Mouse (Mus musculus) adrenal gland, postnatal 10 days (tissue): Measurements from ENCODE around the gene Plekho1. TPM values are rescaled to one million over a fixed set of nuclear protein-coding genes. Genes with fewer than 3 reads are reported as not detected.
A peak's percentile ranks its signal among the peaks of the same experiment; 100 is the strongest.

Experiments used
- DNase-seq: peaks from one replicate; pipeline ENCODE4 v3.0.0; 2021; ENCODE audit warnings: mixed read lengths
- total RNA-seq, 2 experiments: library from RNA; stranded (reverse); gene quantifications; 2 replicates each; pipeline ENCODE4 v1.2.3; 2021

Gene Plekho1
- total RNA-seq, 2 experiments from 2014 or later: 34.0 to 36.7 TPM

DNA sequence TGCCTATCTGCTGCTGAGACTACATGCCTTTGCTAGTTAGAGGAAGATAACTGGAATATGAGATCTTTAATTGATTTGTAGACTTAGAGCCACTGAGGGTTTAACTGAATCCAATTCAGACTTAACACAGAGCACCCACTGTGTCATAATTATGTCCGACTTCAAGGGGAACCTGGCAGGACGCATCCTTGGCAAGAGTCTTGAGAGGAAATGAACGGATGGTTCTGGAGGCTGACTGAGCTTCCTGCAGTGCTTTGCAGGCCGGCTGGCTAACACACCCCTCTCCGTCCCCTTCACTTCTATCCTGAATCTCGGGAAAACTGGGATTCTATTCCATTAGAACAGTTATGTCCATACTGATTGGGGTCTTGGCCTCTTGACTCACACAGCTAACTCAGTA lies 12.7 kb upstream of the Plekho1 start:
- DNase-seq: no peak

DNA sequence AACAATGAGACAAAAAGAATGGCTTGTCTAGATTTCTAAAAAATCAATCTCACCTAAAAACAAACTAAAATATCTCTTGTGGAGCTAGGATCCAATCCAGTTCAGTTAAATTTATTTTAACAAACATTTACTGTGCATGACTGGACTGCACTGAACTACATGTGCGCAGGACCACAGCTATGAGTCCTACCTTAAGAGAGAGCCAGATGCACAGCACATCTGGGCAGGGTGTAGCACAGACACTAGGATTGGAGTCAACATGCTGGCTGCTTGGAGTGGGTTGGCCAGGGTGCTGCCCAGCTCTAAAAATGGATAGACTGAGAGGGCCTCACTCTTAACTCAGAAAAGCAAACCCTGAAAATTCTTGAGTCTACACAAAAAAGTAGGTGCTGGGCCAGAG lies 5.8 kb upstream of the Plekho1 start:
- no peak for DNase-seq

DNA sequence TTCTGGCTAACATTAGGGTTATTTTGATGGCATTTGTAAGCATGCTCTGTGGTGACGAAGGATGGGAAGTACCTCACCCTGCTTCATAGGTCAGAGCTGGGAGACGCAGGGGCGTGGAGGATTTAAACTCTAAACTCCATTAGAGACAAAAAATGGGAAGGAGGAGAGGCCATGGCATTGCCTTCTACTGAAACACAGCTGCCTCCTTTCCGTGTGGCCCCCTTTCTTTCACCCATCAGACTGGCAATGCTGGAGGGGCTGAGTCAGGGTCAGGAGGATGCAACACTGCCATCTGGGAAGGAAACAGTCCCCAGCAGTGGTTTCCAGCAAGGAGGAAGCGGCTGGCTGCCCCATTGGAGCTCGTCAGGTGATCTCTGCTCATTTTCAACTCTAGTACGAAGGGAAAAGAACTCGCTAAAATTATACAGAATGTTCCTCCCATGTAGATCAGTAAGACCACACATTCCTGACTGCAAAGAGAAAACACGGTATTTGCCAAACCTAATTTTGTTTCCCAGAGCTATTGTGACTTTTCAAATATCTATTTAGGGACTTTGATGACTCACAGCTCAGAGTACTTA lies 5.2 kb upstream of the Plekho1 start:
- DNase-seq: no peak

DNA sequence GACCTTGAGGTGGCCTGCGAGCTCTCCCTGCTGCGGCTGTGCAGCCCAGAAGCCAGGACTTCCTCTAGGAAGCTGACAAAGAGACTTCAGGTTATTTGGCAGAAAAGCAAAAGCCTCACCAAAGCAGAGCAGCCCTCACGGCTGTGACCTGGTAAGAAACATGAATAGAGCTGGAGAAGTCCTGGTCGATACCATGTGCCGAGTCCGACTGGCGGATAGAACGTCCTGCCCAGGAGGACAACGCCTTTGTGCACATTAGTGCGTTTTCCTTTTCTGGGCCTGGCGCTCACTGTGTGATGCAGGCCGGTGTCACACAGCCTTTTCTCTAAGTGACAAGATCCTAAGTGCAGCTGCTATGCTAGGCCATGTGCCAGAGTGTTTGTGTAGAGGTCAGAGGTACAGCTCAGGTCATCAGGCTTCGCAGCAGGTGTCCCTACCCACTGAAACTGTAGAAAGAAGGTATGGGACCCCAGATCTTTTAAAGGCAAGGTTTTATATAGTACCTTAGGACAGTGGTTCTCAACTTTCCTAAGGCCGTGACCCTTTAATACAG lies 4.4 kb upstream of the Plekho1 start:
- DNase-seq: no peak

DNA sequence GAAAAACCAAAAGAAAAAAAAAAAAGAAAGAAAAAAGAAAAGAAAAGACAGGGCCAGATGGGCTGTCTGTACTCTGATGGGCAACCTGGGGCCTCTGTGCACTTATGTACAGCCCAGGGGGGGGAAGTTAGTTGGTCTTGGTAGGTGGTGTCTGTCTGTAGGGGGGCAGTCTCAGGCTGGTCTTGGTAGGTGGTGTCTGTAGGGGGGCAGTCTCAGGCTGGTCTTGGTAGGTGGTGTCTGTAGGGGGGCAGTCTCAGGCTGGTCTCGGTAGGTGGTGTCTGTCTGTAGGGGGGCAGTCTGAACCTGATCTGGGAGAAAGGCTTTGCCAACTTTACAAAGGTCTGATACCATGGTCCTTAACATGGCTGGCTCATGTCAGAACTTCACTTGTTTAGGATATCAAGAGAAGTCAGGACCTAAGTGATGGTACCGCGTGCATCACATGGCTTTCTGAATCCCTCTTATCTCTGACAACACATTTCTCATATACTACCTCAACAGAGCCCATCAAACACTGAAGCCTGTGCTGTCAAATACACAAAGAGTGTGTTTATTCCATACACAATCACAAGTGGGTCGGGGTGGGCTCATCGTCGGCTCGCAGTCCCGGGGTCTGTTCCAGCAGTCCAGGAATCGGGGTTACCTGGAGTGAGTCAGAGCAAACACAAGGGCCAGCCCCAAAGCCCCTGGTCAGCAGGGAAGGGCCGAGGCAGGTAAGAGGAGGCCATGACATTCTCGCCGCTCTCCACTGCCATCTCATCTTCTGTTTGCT lies 3.7 kb upstream of the Plekho1 start:
- DNase-seq: no peak

DNA sequence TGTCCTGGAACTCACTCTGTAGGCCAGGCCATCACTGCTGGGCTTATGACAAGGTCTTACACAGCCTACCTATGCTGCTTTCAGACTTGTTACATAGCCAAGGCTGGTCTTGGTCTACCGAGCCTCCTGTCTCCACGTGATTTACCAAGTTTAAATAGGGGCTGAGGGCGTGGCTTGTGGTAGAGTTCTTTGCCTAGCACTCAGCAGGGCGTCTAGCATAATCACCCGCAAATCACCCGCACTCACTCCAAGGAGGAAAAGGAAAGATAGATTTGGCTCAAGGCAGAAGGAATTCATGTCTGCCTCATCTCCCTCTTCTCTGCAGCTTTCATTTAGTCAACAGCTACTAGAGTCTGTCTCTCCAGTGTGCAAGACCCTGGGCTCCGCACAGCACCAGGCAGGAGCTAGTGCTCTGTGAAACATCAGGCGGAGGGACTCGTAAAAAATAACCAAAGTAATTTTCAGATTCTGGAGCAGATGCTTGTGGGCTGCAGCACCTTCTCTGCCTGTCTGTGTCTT lies 1.5 kb upstream of the Plekho1 start:
- DNase-seq: no peak

DNA sequence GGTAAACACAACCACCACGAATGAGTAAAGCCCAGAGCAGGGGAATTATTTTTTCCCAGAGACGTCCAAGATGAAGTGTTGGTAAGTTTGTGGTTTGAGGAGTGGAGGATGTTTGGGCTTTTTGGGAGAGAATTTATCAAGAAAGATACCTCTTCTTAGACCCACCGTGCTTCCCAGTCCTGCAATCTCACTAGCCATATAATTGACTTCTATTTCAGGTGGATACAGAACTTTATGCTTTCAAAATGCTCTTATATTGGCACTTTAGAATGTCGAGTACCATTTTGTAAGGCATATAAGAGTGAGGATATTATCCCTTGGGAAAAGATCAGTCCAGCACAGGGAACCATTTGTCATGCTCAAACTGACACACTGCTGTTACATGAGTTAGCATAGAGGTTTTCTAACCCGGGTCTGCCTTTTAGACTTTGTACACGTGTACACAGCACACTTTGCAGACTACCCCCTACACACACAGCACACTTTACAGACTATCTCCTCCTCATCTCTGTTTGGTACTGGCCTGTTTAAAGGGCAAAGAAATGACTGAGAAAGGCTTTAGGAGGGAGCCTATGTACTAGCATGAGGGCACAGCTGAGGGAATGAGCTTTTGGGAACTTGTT lies 761 bp upstream of the Plekho1 start:
- DNase-seq: no peak

DNA sequence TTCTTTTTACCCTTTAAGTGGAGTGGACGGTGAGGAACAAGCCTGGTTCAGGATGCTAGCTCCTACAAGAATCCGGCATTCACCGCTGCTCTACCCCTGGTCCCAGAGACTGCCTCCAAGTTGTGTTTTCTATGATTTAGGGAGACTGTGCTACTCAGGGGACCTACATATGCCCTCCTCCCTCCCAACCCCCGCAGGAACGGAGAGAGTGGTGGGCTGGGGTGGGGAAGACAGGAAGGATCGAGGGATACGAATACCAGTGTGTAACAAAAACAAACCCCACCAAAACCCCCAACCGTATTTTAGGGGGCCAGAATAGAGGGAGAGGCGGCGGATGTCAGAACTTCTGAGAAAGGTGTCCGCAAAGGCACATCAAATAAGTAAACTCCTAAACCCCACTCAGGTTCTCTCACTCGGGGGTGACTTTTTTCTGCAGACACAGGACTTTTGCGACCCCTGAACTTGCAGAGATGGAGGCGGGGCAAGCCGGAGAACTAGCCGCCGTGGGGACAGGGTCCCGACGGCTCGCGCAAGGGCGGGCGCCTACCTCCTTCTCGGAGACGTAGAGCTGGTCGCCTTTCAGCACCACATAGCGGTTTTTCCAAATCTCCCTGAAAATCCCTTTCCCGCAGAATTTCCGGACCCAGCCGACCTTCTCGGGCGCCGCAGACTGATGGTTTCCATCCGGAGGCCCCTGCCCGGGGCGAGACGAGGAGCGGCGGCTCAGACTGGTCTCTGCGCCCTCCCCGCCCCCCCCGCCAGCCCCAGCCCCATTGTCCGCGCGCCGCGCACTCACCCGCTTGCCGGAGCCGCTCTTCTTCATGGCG lies 613 bp downstream of the Plekho1 start:
- DNase-seq: peak; percentile 49

DNA sequence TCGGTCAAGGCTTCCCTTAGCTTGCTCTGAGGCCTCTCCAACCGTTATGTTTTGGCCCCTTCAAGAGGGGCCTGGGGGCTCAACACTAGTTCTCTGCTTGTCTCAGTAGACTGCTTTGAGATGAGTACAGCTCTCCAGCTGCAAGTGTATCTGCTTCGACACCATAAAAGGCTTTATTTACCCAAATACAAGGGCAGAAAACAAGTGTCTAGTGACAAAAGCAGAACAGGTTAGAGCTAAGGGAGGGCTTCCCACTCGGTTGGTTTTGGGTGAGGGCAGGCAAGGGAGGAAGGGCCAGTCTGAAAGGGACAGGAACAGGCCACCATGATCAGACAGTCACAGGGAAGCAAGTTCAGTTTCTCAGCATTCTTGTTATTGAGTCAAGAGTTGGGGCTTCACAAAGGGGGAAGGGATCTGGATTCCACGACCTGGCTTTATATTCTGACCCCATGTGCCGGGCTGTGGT lies 1.4 kb downstream of the Plekho1 start:
- no peak for DNase-seq

DNA sequence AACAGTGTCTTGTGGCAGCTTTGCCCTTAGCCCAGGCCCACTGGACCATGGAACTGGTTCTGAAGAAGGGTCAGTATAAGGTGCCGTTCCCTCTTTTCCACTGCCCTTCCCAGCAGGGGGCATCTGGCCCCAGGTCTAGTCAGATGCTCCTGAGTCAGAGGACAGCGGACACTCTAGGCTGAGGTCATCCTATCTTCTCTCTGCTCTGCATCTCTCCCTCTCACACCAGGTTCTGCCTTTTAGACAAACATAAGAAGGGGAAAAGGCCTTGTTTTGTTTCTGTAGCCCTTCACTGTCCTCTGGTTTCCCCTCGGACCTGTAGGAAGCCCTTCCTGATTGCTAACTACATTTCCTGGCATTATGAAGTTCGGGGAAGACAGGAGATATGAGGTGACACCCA lies 1.9 kb downstream of the Plekho1 start:
- no peak for DNase-seq

DNA sequence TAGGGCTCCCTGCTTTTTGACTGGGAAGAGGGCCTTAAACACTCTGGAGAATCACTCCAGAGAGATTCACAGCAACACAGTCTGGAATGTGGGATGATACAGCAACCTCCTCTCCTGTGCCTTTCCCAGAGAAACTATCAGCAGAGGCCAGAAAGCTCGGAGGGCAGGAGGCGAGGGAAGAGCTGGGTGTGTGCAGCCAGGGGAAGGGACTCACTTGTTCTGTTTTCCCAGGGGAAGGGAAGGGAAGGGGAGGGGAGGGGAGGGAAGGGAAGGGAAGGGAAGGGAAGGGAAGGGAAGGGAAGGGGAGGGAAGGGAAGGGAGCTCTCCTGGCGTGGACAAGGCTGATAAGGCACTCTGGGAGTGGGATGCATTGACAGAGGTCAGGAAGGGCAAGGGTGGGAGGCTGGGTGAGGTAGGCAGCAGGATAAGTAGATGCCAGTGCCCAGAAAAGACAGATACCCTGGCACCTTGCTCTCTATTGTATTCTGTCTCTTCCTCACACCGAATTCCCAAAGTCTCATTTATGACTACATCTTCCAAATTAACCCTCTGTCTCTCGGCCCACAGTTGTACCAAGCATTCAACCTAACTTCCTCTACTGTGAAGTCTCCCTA lies 2.7 kb downstream of the Plekho1 start:
- DNase-seq: no peak

DNA sequence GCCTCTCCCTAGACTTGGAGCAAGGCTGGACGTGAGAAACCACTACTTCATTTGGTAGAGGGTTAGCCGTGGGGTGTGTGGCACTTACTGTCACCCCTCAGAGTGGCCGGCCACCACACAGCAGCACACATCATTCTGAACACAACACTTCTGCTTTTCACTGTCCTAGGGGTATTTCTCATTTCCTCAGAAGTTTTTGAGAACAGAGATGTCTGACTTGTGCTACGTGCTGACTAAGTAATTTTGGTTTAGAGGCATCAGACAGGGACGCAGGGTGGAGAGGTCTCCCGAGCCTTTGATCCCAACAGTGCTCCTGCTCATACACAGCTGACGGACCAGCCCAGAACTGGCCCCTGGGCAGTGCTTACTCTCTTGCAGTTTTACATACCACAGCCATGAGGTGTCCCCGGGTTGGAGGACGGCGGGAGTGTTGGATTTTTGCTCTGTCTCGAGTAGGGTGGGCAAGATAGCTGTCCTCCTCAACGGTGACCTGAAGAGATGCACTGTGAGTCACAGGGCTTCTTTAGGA lies 5.3 kb downstream of the Plekho1 start:
- DNase-seq: no peak

DNA sequence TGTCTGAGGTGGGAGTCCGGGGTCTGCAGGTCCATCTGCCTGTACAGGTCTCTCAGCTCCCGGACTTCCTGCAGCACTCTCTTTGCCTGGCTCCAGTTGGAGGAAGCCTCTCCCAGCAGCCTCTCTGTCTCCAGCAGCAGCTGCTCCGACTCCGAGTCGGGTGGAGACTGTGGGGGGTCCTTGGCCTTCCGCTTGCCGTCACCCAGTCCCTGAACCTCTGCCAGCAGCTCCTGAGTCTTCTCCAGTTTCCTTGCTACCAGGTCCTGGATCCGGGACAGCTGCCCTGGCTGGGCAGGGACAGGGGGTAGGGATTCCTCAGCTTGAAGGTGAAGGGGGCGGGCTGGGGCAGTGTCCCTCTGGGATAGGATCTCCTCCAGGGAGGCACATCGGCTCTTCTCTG lies 6.8 kb downstream of the Plekho1 start:
- DNase-seq: peak; percentile 74

DNA sequence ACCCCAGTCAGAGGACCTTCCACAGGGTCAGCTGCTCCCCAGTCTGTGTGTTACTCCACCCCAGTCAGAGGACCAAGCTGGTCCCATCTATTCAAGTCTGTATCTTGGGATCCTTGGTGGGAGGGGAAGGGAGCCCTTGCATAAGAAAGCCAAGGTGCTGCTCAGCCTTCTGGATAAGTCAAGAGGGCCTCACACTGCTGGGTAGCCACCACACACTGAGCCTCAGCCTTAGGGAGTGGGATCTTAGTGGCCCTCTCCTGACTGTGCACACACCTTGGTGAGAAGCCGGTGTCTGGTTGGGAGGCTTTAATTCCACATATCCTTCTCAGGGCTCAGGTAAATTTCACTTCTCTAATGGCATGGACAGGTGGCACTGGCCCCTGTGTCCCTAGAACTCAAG lies 7.7 kb downstream of the Plekho1 start:
- no peak for DNase-seq

DNA sequence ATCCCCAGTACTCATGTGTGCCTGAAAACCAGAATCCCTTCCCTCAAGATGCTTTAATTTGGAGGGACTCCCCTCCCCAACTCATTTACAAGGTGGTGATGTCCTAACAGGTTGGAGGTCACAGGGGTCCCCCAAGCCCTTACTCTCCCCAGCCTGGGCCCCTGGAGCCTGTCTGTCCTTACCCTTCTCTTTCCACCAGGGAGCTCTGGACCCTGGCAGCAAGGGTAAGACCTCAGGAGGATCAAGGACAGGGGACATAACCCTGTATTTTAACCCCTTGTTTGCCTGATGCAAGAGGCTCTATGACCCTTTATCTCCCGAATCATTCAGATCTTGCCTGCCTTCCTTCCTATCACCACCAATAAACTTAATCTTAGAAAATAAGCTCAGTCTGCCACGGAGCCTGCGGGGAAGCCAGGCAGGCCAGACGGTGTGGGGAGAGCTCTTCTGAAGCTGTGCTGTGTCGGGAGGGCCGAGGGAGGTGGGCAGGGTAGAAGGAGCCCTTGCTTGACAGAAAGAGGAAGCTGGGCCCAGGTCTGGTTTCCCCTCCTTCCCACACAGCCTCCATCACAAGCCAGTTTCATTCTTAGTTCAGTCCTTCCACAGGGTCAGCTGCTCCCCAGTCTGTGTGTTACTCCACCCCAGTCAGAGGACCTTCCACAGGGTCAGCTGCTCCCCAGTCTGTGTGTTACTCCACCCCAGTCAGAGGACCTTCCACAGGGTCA lies 8.3 kb downstream of the Plekho1 start:
- DNase-seq: no peak

DNA sequence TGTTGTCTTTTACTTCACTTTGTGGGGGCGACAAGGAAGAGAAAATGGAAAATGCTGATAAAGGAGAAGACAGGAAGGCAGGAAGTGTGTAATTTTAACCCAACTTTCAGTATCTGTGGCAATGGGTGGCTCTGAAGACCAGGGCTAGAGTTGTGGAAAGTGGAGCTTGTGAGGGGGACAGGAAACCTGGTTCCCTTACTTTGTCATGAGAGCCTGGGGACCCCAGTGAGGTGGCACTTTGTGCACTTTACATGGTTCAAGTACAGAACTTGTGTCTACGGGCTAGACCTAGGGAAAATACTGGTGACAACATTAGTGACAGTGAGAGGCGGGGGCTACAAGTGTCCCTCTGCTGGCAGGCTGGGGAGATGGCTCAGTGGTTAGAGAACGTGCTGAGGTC lies 8.8 kb downstream of the Plekho1 start:
- DNase-seq: no peak

DNA sequence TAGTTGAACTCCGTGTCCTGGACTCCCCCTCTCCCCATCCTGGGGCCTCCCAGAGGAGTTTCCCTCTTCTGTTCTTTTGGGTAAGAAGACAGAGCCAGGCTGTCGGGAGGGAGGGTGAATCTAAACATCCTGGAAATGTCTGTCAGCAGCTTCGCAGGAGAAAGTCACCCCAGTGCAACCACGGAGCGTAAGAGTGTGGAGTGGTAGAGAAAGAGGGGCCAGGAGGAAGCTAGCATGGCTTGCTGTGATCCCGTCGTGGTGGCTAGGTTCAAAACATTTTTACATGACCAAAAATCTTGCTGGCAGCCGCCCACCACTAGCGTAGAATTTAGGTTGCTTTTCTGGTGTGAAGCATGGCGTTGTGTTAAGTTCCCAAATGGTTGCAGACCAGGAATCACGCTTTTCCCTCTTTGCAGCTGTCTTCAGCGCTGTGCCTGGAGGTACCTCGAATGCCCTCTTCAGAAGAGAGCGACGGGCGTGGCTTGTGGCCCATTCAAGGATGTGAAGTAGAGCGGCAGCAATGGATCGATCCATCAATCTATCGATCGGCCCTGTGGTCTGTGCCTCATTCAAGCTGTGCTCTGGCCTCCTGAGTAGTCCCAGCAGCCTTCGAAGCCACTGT lies 9.7 kb downstream of the Plekho1 start:
- no peak for DNase-seq

DNA sequence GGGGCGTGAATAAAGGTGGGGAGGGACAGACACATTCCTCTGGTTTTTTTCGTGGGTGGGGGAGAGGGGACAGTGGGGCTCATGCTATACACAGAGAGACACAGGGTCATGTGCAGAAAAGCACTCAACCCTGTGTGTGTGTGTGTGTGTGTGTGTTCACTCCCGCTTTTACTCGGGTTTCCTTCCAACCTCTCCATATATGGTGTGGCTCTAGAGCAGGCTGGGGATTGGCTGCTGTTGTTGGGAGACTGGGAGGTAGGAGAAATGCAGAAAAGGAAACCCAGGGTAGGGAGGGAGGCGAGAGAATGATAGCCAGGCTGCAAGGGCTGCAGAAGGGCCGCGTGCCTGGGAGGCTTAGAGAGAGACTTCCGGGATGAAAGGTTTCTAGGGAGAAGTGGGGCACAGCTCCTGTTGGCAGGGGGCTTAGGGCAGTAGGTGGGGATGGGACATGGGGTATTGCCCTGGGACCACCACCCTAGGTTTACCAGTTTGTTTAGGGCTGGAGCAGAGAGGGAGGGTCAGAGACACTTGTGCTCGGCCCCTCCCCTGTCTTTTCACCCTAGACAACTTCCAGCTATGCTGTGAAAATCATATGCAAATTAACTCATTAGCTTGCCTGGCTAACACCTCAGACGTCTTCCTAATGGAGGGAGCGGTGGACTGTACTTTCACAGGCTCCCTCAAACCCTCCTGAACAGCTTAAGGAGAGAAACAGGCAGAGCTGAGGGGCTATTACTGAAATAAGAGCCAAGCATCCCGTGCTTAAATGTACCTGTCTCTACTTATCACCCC lies 10.4 kb downstream of the Plekho1 start:
- DNase-seq: peak; percentile 69

DNA sequence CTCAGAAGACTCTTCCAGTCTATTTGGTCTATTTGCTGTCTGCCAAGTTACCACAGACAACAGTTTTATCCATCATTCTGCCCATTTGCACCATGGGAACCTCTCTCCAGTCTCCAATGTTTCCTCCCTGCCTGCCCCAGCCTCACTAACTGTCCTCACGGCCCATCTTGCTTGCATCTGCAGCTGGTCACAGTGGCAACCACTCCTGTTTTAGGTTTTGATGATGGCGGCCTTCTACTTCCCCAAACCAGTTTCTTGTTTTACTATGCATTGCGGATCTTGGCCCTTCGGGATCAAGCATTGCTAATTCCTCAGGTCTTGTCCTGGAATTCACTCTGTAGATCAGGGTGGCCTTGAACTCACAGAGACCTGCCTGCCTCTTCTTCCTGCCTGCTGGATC lies 13.7 kb downstream of the Plekho1 start:
- DNase-seq: no peak
